Mouse (Mus musculus) testis, adult 2 months (tissue): Measurements from ENCODE around the gene Syt12.

Source experiments
- CTCF ChIP-seq: fragments of 200-500 bp; IDR thresholded peaks from 2 replicates; pipeline ENCODE4 v1.5.1; 2012; ENCODE audit warnings: low read depth, mild to moderate bottlenecking, inconsistent platforms, low read length, moderate library complexity; ENCODE audit not compliant: control insufficient read depth, insufficient read depth, insufficient replicate concordance
- POLR2A ChIP-seq: fragments of 200-500 bp; IDR thresholded peaks from 2 replicates; pipeline ENCODE4 v1.6.1; 2012; ENCODE audit warnings: low read depth, mild to moderate bottlenecking, inconsistent platforms, low read length, moderate library complexity; ENCODE audit not compliant: control insufficient read depth

GRCm38 (mm10) chr19:4447445-4447844, 29.8 kb downstream of the Syt12 start:
- TF ChIP-seq CTCF = no peak
- no peak for TF ChIP-seq POLR2A
